Mouse (Mus musculus) kidney, postnatal 0 days (tissue): ENCODE results near the gene Wdr86. TPM values are rescaled to one million over a fixed set of nuclear protein-coding genes. Genes with fewer than 3 reads are reported as not detected.
"Not testable (repeated sequence)": the region's sequence is repeated elsewhere in the genome, so short reads cannot be mapped to it uniquely, and the experiment has no call there.

ENCODE experiments used
- ATAC-seq: fragments of 200-750 bp; cut with Nextera tagmentation; replicated peaks from 2 replicates; pipeline ENCODE4 v1.8.0; 2017; ENCODE audit warnings: low read depth, moderate number of reproducible peaks, moderate TSS enrichment, moderate library complexity; ENCODE audit not compliant: low FRiP score
- DNase-seq: peaks from one replicate; pipeline ENCODE4 v3.0.0-alpha.2; 2016; ENCODE audit warnings: low spot score
- H3K27ac ChIP-seq: fragments of 300-500 bp; sonication (generic); 2 replicates; pipeline ENCODE4 v1.5.1; 2014; ENCODE audit warnings: mild to moderate bottlenecking
- H3K27me3 ChIP-seq: fragments of 300-500 bp; sonication (generic); 2 replicates; pipeline ENCODE4 v1.6.1; 2014; ENCODE audit warnings: low read length, mixed read lengths; ENCODE audit not compliant: insufficient read depth
- H3K36me3 ChIP-seq: fragments of 300-500 bp; sonication (generic); 2 replicates; pipeline ENCODE4 v1.6.1; 2014; ENCODE audit warnings: low read length, mixed read lengths; ENCODE audit not compliant: insufficient read depth
- H3K4me1 ChIP-seq: fragments of 300-500 bp; sonication (generic); replicated peaks from 2 replicates; pipeline ENCODE4 v1.6.1; 2014; ENCODE audit warnings: antibody characterized with exemption, low read length, mixed read lengths; ENCODE audit not compliant: insufficient read depth
- H3K4me2 ChIP-seq: fragments of 300-500 bp; sonication (generic); 2 replicates; pipeline ENCODE4 v1.6.1; 2014; ENCODE audit warnings: mild to moderate bottlenecking, low read length, moderate library complexity, mixed read lengths
- H3K4me3 ChIP-seq: fragments of 300-500 bp; sonication (generic); replicated peaks from 2 replicates; pipeline ENCODE4 v1.5.1; 2014; ENCODE audit warnings: low read depth, low read length
- H3K9ac ChIP-seq: fragments of 300-500 bp; sonication (generic); 2 replicates; pipeline ENCODE4 v1.6.1; 2014; ENCODE audit warnings: low read depth, low read length
- H3K9me3 ChIP-seq: fragments of 300-500 bp; sonication (generic); replicated peaks from 2 replicates; pipeline ENCODE4 v1.6.1; 2016; ENCODE audit warnings: low read length, inconsistent platforms, mixed read lengths
- CTCF ChIP-seq: IDR thresholded peaks from 2 replicates; pipeline ENCODE4 v1.5.1; 2016; ENCODE audit warnings: antibody characterized with exemption, low read depth, mild to moderate bottlenecking, moderate library complexity
- WGBS: fragments of 180-500 bp; shearing (Covaris S2); extraction: QIAGEN DNeasy Blood & Tissue Kit; methylation state at CpG from one replicate; pipeline ENCODE4 v1.1.7; 2014; 5-methylcytosine and 5-hydroxymethylcytosine counted together
- polyA plus RNA-seq: library from polyadenylated mRNA; unstranded; fragments of >200 nt; fragmentation: Nextera tagmentation; extraction: Ambion mirVana; gene quantifications from 2 replicates; pipeline ENCODE4 v1.2.1, GENCODE M21; 2015

Gene Wdr86
- 21.3 and 21.9 TPM in 2 replicates for polyA plus RNA-seq

DNA sequence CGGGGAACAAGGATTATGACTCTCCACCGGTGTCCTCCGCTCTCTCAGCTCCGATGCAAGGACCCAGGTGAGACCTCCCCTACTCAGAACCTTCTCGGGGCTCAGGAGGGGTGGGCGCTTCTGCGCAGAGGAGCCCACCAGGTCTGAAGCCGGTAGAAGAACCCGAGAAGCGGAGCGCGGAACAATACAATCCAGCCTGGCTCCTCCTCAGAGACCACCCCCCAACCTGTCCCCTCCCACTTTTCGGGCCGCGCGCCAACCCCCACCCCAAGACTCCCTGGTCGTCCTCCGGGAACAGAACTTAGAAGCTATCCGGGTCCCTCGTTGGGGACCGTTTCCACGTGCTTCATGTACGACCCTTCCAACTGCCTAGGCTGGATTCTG, at the start of gene Wdr86:
Gene Wdr86 (minus strand): TSS at position 240 of the 384 bp plus-strand sequence.
- WGBS, result under 1% methylated on average over 23 of the region's 23 CpGs
- Histone ChIP-seq H3K27ac (peak within 1 kb of the TSS; percentile 70), H3K4me2 (peak within 1 kb of the TSS; percentile 94), H3K27me3 (no peaks in the 10 kb centered on the region), H3K4me3 (peak within 1 kb of the TSS; percentile 61), H3K4me1 (peaks cover 38% of the 10 kb centered on the region), H3K9ac (peak within 1 kb of the TSS; percentile 78), H3K9me3 (no peaks in the 10 kb centered on the region), H3K36me3 (no peaks in the 10 kb centered on the region)
- ATAC-seq, result no peak; the same call in 1 of the 2 replicates
- peak; percentile 66 for DNase-seq
- TF ChIP-seq CTCF, result no peak

DNA sequence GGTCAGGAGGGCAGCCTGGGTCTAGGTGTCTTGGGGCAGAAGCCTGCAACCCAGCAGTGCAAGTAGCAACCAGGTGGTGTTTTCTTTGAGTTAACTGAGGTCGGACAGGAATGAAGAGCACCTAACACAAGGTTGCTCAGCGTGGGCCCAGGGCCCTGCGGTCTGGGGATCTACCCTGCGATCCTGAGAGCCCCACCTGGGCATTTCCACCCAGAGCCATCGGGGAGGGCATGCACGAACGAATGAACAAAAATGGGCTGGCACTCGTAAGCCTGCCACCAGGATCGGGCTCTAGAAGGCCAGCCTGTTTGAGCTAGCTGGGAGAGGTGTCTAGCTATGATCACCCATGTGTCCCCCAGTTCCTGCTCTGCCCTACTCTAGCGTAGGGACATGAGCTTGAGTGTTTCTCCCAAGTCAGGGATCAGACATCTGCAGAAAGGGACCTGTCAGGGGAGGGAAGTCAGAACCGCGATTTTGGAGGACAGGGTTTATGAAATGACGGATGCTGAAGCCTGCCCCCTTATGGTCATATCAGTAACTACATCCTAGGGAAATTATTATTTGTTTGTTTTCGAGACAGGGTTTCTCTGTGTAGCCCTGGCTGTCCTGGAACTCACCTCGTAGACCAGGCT, 49.5 kb upstream of the Wdr86 start:
- H3K9me3 ChIP-seq, result no peaks in the 10 kb centered on the region
- H3K4me1 ChIP-seq, result no peaks in the 10 kb centered on the region
- DNase-seq (peak; percentile 69), ATAC-seq (no peak)
- no peak overlapping the region for H3K27ac ChIP-seq
- H3K27me3 ChIP-seq, result no peaks in the 10 kb centered on the region
- peak; percentile 78 for TF ChIP-seq CTCF
- no peak overlapping the region for H3K4me3 ChIP-seq
- no peaks in the 10 kb centered on the region for H3K36me3 ChIP-seq
- H3K4me2 ChIP-seq, result no peak overlapping the region
- 53% methylated on average over 15 of the region's 15 CpGs for WGBS
- no peak overlapping the region for H3K9ac ChIP-seq

DNA sequence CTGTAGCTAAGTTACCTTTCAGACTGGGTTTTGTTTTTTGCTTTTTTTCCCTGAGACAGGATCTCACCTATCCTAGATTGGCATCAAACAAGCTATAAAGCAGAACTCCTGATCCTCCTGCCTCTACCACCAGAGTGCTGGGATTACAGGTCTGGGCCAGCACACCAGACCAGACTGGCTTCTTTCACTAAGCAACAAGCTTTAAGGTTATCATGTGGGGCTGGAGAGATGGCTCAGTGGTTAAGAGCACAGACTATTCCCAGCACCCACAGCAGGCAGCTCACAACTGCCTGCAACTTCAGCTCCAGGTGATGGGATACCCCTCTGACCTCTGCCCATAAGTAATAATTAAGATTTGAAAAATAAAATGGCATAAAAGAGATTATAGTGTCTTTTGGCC, 48.8 kb upstream of the Wdr86 start:
- H3K4me2 ChIP-seq, result no peak overlapping the region
- no peak overlapping the region for H3K4me3 ChIP-seq
- no peak overlapping the region for H3K9ac ChIP-seq
- DNase-seq, result no peak
- H3K9me3 ChIP-seq, result no peaks in the 10 kb centered on the region
- ATAC-seq, result no peak
- H3K27me3 ChIP-seq, result no peaks in the 10 kb centered on the region
- H3K27ac ChIP-seq, result no peak overlapping the region
- TF ChIP-seq CTCF, result no peak
- H3K36me3 ChIP-seq, result no peaks in the 10 kb centered on the region
- no peaks in the 10 kb centered on the region for H3K4me1 ChIP-seq

DNA sequence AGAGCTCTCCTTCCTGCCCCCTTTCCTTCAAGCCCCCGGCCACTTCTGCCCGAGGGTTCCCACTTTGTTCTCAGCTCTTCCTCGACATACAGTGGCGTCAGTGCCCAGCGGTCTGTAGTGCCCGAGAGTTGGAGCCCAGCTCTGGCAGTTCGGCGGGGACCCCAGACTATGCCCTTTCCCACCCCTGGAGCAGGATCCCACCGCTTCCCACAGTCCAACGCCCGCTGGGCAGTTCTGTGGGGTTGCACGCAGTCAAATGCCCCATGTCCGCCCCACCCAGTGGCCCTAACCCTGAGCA, 48.3 kb upstream of the Wdr86 start:
- DNase-seq (no peak), ATAC-seq (no peak)
- H3K4me1 ChIP-seq, result no peaks in the 10 kb centered on the region
- H3K27me3 ChIP-seq, result no peaks in the 10 kb centered on the region
- 0 out of 2 replicates have a peak overlapping the region, but pooled peaks have one; percentile 13 for H3K4me2 ChIP-seq
- no peak overlapping the region for H3K4me3 ChIP-seq
- H3K9me3 ChIP-seq, result no peaks in the 10 kb centered on the region
- no peaks in the 10 kb centered on the region for H3K36me3 ChIP-seq
- no peak for TF ChIP-seq CTCF
- no peak overlapping the region for H3K27ac ChIP-seq
- H3K9ac ChIP-seq, result no peak overlapping the region
- 51% methylated on average over 13 of the region's 13 CpGs for WGBS

DNA sequence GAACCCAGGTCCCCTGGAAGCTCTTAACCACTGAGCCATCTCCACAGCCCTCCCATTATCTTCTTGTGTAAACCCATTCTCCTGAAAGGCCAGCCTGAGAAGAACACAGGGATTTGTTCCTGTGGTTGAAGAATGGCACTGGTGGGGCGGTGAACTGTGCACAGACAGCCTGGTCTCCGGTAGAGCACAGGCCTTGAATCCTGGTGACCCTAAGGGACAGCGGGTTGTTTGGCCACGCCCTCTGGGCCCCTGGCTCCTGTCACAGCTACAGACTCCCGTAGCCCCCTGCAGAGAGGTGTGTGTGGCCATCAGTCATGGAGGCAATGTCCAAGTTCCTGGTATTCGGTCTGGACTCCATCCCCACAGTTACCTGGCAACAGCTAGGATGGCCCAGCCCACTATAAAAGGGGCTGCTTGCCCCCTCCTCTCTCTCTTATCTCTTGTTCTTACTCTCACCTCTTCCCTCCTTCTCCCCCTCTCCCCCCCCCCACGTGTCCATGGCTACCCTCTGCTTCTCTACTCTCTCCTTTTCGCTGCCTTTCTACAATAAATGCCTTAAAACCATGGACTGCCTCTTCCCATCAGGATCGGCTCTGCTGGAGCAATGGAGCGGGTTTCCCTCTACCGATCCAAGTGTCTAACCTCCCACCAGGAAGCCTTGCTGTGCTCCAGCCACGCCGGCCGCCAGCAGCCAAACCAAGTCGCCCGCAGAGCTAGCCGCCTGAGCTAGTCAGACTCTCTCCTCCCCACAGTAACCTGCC, 47.7 kb upstream of the Wdr86 start:
- ATAC-seq (peak; percentile 59; the same call in 1 of the 2 replicates), DNase-seq (no peak)
- no peak overlapping the region for H3K4me3 ChIP-seq
- WGBS, result 30% methylated on average over 17 of the region's 17 CpGs
- no peaks in the 10 kb centered on the region for H3K27me3 ChIP-seq
- no peaks in the 10 kb centered on the region for H3K4me1 ChIP-seq
- no peak for TF ChIP-seq CTCF
- no peaks in the 10 kb centered on the region for H3K9me3 ChIP-seq
- 0 out of 2 replicates have a peak overlapping the region, but pooled peaks have one; percentile 13 for H3K4me2 ChIP-seq
- H3K27ac ChIP-seq, result no peak overlapping the region
- no peak overlapping the region for H3K9ac ChIP-seq
- no peaks in the 10 kb centered on the region for H3K36me3 ChIP-seq

DNA sequence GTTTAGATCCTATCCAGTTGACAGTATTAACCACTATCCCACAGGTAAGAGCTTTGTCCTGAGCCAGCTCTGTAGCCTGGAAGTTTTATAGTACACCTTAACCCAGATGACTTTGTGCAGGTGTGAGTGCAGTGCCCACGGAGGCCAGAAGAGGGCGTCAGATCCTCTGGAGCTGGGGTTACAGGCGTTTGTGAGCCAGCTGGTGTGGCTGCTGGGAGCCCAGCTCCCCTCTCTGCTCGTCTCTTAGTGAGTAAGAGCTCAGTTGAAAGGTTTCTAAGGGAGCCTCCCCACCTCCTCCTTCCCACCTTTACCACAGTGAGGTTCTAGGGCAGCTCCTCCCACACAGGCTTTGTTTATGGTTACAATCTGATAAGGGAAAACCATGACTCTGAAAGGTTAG, 46.2 kb upstream of the Wdr86 start:
- no peak for DNase-seq
- peak; percentile 45 for TF ChIP-seq CTCF
- Histone ChIP-seq H3K36me3 (no peaks in the 10 kb centered on the region), H3K9ac (no peak overlapping the region), H3K9me3 (no peaks in the 10 kb centered on the region), H3K4me1 (no peaks in the 10 kb centered on the region), H3K4me3 (no peak overlapping the region), H3K4me2 (no peak overlapping the region), H3K27me3 (no peaks in the 10 kb centered on the region), H3K27ac (no peak overlapping the region)
- 0 out of 2 replicates have a peak, but pooled peaks have one; percentile 49 for ATAC-seq
- 54% methylated on average over 4 of the region's 4 CpGs for WGBS

DNA sequence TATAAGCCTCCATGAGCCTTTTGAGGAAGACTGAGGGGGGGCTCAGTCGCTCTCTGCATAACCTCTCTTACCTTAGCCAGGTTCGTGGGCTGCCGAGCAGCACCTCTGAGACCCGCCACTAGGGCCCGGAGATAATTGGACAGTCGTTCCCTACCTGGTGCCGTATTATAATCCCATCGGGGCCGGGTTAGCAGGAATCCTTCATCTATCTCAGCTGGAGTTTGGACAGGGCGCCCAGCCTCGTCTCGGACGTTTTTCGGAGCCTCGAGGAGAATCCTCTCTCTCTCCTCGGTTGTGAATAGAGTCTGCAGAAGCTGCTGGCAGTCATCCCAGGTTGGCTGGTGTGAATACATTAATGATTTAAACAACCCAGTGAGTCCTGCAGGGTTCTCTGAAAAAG, 44.0 kb upstream of the Wdr86 start:
- ATAC-seq, H3K27ac ChIP-seq, DNase-seq, H3K36me3 ChIP-seq, H3K4me2 ChIP-seq, H3K9me3 ChIP-seq, H3K4me1 ChIP-seq, H3K27me3 ChIP-seq, H3K4me3 ChIP-seq, H3K9ac ChIP-seq: not testable (repeated sequence)
- WGBS, result 88% methylated on average over 16 of the region's 16 CpGs
